Mouse (Mus musculus) splenic B cell, adult 2 months (primary cell): ENCODE data around the gene 2200002J24Rik.

Source experiments
- DNase-seq: peaks from one replicate; pipeline ENCODE4 v3.0.0-alpha.2; 2011; ENCODE audit warnings: low read depth, low spot score
- H3K27me3 ChIP-seq: 2 replicates; pipeline ENCODE4 v1.6.1; 2012; ENCODE audit warnings: mild to moderate bottlenecking, low read length, moderate library complexity, mixed read lengths; ENCODE audit not compliant: control insufficient read depth, poor library complexity, insufficient read depth, severe bottlenecking
- H3K36me3 ChIP-seq: 2 replicates; pipeline ENCODE4 v1.6.1; 2012; ENCODE audit warnings: mild to moderate bottlenecking, low read length, moderate library complexity, mixed read lengths; ENCODE audit not compliant: control insufficient read depth, poor library complexity, insufficient read depth, severe bottlenecking

The 2200002J24Rik gene

DNA sequence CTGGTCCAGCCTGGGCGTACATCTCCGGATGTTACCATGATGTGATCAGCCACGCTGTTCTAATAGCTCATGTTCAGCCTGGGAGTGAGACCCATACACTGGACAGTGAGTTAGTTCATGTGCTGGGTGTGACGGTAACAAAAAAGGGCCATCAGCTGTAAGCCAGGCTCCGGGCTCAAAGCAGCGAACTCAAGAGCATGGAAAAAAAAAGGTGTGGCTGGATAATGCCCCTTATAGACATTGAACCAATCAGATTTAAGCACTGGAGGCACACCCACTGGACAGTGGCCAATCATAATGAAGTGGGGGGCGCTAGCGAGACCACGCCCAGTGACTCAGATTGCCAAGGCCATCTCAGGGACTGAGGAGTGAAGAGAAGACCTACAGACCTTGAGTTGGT lies at the start of gene 2200002J24Rik:
2200002J24Rik (plus strand) TSS at position 338 of the 400 bp plus-strand sequence.
- Histone ChIP-seq H3K27me3 (no peaks in the 10 kb centered on the region), H3K36me3 (no peaks in the 10 kb centered on the region)
- no peak for DNase-seq

DNA sequence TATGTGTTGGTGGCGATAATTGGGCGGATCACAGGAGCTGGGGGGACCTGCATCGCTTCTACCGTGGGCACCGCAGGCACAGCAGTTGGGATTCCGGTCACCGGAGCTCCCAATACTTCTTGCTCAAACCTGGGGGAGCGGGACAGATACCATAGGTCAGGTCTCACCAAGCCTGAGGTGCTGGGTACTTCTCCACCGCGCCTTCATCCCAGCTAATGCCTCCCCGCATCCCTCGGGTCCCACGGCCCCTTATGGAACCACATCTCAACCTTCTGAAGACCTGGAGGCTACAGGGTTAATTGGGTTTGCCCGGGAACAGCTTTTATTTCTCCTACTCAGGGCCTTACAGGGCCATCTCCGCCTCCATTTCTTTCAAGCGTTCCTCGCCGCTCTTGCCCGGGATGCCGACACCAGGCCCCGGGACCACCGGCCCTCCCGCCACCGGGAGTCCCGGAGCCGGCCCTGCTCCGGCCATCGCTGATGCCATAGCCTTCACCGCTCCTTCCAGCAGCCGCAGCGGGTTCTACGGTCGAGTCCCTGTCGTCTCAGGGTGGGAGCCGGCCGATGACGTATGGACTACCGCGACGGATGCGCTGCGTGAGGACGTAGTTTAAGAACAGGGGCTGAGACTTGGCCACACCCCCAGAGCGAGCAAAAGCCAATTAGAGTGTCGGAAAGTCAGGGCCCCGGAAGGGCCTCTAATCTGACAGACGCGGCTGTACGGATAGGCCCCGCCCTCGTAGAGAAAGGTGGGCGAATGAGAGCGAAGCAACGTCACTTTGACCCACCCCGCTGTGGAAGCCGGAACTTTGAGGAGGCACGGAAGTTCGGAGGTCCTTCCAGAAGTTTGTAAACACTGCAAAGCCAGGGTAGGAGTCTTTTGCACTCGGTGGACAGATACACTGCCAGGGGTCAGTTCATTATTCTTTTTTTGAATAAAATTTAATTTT lies 48.9 kb upstream of the 2200002J24Rik start, which contains the start of gene Rbm42:
Rbm42 (minus strand) TSS at position 727 of the 950 bp plus-strand sequence.
- Histone ChIP-seq H3K27me3 (no peaks in the 10 kb centered on the region), H3K36me3 (peaks cover 8% of the 10 kb centered on the region)
- DNase-seq: peak; percentile 99

GRCm38 (mm10) chr7:30664529-30665200 lies 34.1 kb upstream of the 2200002J24Rik start, which contains the start of gene Haus5:
Haus5 (minus strand) TSS chr7:30664994.
- Histone ChIP-seq H3K27me3 (no peaks in the 10 kb centered on the region), H3K36me3 (peaks cover 5% of the 10 kb centered on the region; the same call in 1 of the 2 replicates)
- peak; percentile 97 for DNase-seq

- Histone ChIP-seq H3K27me3 (no peaks in the 10 kb centered on the region), H3K36me3 (peaks cover 3% of the 10 kb centered on the region; the same call in 1 of the 2 replicates)
- DNase-seq: no peak
Observed at GRCm38 (mm10) chr7:30665321-30665720, 33.4 kb upstream of the 2200002J24Rik start.

DNA sequence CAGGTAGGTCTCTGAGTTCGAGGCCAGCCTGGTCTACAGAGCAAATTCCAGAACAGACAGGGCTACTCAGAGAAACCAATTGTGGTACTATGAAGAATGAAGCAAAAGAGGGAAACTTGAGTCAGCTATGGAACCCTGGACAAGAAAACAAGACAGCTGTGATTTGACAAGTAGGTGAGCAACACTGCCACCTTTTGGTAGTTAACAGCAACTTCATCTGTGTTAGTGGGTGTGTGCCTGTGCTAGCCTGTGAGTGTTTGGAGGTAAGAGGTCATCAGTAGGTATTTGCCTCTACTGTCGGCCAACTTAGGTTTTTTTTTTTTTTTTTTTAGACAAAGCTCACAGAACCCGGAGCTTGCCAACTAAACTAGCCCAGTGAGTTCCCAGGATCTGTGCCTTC lies 29.5 kb upstream of the 2200002J24Rik start:
- no peaks in the 10 kb centered on the region for H3K36me3 ChIP-seq
- DNase-seq: peak; percentile 76
- no peaks in the 10 kb centered on the region for H3K27me3 ChIP-seq

DNA sequence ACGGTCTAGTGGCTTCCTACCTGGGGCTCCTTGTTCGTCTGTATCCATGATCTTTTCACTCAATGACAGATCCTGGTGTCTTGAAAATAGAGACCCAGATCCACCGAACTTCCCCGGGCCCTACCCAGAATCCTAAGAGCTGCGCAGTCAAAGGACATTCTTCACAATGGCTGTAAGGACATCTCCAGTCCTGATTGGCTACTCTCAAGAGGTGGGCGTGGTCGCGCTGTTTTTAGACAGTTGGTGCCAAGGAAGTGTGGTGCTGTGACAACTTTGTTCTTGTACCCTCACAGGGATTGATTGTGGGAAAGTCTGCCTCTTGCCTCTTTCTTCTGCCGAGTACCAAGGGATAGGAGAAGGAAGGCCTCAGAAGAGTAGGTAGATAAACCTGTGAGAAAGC lies 27.2 kb upstream of the 2200002J24Rik start, which contains the start of gene Pmis2:
Pmis2 (minus strand) TSS at position 126 of the 400 bp plus-strand sequence.
- Histone ChIP-seq H3K27me3 (no peaks in the 10 kb centered on the region), H3K36me3 (no peaks in the 10 kb centered on the region)
- no peak for DNase-seq

DNA sequence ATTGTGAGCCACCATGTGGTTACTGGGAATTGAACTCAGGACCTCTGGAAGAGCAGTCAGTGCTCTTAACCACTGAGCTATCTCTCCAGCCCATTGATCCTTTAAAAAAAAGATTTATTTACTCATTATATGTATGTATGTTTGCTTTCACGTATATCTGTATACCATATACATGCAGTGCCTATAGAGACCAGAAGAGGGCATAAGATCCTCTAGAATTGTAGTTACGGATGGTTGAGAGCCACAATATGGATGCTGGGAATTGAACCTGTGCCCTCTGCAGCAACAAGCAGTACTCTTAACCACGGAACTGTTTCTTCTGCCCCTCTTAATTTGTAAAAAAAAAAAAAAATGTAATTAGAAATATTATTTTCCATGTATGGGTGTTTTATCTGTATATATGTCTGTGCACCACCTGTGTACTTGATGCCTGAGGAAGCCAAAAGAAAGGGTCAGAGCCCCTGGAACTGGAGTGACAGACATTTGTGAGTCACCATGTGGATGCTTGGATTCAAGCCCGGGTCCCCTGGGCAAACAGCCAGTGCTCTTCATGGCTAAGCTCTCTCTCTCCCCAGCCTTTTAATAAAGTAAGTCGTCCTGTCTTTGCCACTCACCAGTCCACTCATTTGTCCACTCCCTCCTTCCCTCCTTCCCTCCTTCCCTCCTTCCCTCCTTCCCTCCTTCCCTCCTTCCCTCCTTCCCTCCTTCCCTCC lies 20.3 kb upstream of the 2200002J24Rik start:
- Histone ChIP-seq H3K36me3 (no peaks in the 10 kb centered on the region), H3K27me3 (no peaks in the 10 kb centered on the region)
- DNase-seq: no peak

DNA sequence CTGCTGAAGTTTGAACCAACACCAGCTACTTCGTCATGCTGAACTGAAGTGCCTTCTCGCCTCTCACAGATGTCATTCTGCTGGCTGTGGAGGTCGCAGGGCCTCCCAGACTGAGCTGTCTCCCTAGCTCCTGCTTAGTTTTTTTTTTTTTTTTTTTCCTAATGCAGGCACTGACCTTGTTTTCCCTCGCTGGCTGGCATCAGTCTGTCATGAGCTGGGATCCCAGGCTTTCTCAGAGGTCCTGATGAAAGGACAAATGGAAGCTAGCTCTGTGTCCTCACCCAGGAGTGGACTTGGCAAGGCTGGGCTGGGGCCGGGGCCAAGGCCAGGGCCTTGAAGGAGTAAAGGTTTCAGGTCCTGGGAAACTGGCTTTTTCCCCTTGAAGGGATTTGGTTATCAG lies 16.8 kb upstream of the 2200002J24Rik start:
- H3K27me3 ChIP-seq: no peaks in the 10 kb centered on the region
- no peak for DNase-seq
- H3K36me3 ChIP-seq: no peaks in the 10 kb centered on the region

DNA sequence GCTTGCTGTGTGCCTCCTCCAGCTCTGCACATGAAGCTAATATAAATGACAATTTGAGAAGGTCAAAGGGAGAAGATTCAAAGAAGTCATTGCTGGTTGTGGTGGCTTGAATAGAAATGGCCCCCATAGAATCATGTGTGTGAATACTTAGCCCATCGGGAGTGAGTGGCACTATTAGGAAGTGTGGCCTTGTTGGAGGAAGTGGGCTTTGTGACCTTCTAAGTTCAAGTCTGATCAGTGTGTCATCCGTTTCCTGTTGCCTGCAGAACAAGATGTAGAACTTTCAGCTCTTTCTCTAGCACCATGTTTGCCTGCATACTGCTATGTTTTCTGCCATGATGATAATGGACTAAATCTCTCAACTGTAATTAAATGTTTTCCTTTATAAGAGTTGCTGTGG lies 15.3 kb upstream of the 2200002J24Rik start:
- no peak for DNase-seq
- H3K27me3 ChIP-seq: no peaks in the 10 kb centered on the region
- no peaks in the 10 kb centered on the region for H3K36me3 ChIP-seq

DNA sequence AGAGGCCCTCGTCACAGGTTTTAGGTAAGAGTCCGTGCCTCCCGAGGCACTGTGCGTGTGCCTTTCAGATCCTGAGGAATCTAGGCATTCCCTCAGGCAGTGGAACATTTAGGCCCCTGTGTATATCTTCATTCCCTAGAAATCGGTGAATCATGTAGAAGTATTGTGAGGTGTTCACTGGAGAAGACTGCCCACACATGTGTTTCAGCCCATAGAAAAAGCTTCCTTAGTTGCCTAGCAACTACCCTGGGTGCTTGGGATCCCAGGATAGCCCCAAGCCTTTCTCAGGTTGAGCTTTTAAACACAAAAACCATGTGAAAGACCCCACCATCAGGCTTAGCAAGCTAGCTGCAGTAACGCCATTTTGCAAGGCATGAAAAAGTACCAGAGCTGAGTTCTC lies 10.4 kb upstream of the 2200002J24Rik start:
- no peak for DNase-seq
- Histone ChIP-seq H3K27me3 (no peaks in the 10 kb centered on the region), H3K36me3 (no peaks in the 10 kb centered on the region)

DNA sequence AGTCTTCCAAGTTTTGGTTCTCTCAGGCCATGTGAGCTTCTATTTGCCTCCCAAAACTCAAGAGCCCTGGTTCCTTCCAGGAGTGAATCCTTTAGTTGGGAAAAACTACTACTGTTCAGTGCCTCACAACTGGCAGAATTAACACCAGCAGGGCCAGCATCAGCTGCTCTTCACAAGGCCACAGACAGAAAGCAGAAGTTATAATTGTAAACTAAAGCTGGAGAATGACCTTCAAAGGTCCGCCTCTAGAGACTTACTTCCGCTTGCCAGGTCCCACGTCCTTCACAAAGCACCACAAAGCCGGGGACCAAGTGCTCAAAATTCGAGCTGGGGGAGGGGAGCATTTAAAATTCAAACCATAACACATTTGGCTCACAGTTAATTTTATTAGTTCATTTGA lies 625 bp upstream of the 2200002J24Rik start:
- no peaks in the 10 kb centered on the region for H3K36me3 ChIP-seq
- H3K27me3 ChIP-seq: no peaks in the 10 kb centered on the region
- DNase-seq: peak; percentile 66

DNA sequence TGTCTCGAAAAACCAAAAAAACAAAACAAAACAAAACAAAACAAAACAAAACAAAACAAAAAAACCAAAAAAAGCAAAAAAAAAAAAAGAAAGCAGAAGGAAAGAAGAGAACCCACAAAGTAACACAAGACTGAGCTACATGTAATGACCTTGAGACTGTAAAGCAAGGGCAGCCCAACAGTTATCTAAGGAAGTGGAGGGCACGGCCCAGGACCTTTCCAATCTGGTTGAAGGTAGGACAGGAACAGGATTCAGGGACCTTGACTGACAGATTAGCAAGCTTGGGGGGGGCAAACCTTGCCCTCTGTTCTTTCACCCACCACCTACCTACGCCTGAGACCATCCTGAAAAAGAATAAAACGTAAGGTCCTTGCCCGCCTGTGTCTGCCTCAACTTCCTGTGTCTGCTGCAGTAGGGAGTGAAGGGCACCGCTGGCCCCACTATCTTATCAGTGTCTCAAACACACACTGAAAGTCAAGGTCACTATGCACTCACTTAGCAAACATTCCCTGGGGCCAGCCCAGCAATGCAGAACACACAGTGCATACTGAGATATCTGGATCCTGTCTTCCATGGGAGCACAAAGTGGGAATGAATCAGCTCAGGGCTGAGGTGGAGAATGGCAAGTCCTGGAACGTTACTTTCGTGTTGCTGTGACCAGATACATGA lies 7.6 kb downstream of the 2200002J24Rik start:
- Histone ChIP-seq H3K27me3 (no peaks in the 10 kb centered on the region), H3K36me3 (no peaks in the 10 kb centered on the region)
- no peak for DNase-seq

DNA sequence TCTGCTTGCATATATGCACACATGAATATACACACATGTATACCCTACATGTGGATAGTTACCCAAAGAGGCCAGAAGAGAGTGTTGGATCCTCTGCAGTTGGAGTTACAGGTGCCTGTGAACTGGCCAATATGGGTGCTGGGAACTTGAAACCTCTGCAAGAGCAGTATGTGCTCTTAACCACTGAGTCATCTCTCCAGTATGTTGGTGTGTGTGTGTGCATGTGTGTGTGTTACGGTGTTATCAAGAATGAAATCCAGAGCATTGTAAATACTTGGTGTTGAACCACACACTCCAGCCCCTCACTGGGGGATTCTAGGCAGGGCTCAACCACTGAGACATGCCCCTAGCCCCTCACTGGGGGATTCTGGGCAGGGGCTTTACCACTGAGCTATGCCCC lies 8.7 kb downstream of the 2200002J24Rik start:
- H3K36me3 ChIP-seq: no peaks in the 10 kb centered on the region
- no peaks in the 10 kb centered on the region for H3K27me3 ChIP-seq
- no peak for DNase-seq

- Histone ChIP-seq H3K36me3 (no peaks in the 10 kb centered on the region), H3K27me3 (0 out of 2 replicates have a peak, but pooled peaks cover 2% of the 10 kb centered on the region)
- DNase-seq: no peak
Observed at GRCm38 (mm10) chr7:30711942-30712341, 13.2 kb downstream of the 2200002J24Rik start, which contains the start of gene Atp4a. Atp4a (plus strand) TSS chr7:30712209.
